Mouse (Mus musculus) ovary, adult 18-20 months (tissue): ENCODE data around the gene Gm9903.

Experiments
- DNase-seq: peaks from one replicate; pipeline ENCODE4 v3.0.0; 2022; ENCODE audit warnings: low spot score, mixed read lengths

Gm9903 gene

GRCm38 (mm10) chr5:33651017-33651416 lies 21.3 kb downstream of the Gm9903 start:
- DNase-seq = no peak

GRCm38 (mm10) chr5:33651541-33651920 lies 21.8 kb downstream of the Gm9903 start:
- no peak for DNase-seq

GRCm38 (mm10) chr5:33651921-33652782 lies 22.4 kb downstream of the Gm9903 start, which contains the start of gene Slbp:
Slbp (minus strand) TSS chr5:33652574.
- DNase-seq = peak; percentile 96

- no peak for DNase-seq
These were observed 23.1 kb downstream of the Gm9903 start for GRCm38 (mm10) chr5:33652783-33653173.

- no peak for DNase-seq
These were observed 24.7 kb downstream of the Gm9903 start for GRCm38 (mm10) chr5:33654424-33654823.

GRCm38 (mm10) chr5:33655251-33655840 lies 25.6 kb downstream of the Gm9903 start:
- DNase-seq = no peak

- DNase-seq = no peak
These were observed 27.0 kb downstream of the Gm9903 start for GRCm38 (mm10) chr5:33656739-33657138.

- DNase-seq = no peak
These were observed 27.6 kb downstream of the Gm9903 start for GRCm38 (mm10) chr5:33657251-33657786.

- peak; percentile 98 for DNase-seq
These were observed 28.3 kb downstream of the Gm9903 start, which contains the start of the genes Tacc3 and Tmem129 for GRCm38 (mm10) chr5:33657787-33658663. Tacc3 (plus strand) TSS chr5:33658128. Tmem129 (minus strand) TSS chr5:33658416.

GRCm38 (mm10) chr5:33658664-33659050 lies 28.9 kb downstream of the Gm9903 start:
- no peak for DNase-seq

- no peak for DNase-seq
These were observed 38.5 kb downstream of the Gm9903 start for GRCm38 (mm10) chr5:33668223-33668622.

GRCm38 (mm10) chr5:33671659-33672058 lies 41.9 kb downstream of the Gm9903 start:
- DNase-seq = no peak

GRCm38 (mm10) chr5:33674439-33674838 lies 44.7 kb downstream of the Gm9903 start:
- DNase-seq = no peak

GRCm38 (mm10) chr5:33675964-33676363 lies 46.2 kb downstream of the Gm9903 start:
- no peak for DNase-seq

GRCm38 (mm10) chr5:33678244-33678643 lies 48.5 kb downstream of the Gm9903 start:
- no peak for DNase-seq

- no peak for DNase-seq
These were observed 51.3 kb downstream of the Gm9903 start for GRCm38 (mm10) chr5:33681044-33681443.
